Mouse (Mus musculus): ENCODE data around the gene Prkca. TPM values are rescaled to one million over a fixed set of nuclear protein-coding genes. Genes with fewer than 3 reads are reported as not detected.

Prkca gene
- total and polyA plus RNA-seq, 3 experiments: 15.3 to 30.9 (median 19.9) TPM

DNA sequence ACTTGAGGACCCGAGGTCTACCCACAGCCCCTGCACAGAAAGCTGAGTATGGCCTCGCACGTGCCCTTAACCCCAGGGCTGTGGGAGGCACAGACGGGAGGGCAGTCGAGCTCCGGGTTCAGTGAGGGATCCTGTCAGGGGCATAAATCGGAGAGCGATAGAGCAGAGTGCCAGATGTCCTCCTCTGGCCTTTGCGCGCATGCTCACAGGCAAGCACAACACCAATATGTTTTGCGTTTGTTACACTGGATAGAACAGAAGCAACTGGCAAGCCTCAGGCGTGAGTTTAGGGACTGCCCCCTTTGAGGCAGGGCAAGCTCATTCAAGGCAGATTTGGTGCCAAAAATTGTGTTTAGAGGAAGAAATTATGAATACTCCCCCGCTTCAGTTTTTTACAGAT, 375.6 kb downstream of the Prkca start:
- Histone ChIP-seq H3K79me2 (ENCODE audit: control insufficient read depth, insufficient read depth, low read length, poor library complexity) (no peaks in the 10 kb centered on the region), H3K4me1 (ENCODE audit: control insufficient read depth in 1 of 2, insufficient read depth in 2 of 2, low read length in 2 of 2) (no peaks in the 10 kb centered on the region), H3K9ac (ENCODE audit: control insufficient read depth, low read depth, low read length, poor library complexity, severe bottlenecking) (no peak overlapping the region), H3K27ac (ENCODE audit: control insufficient read depth, low read depth, low read length) (no peak overlapping the region), H3K9me3 (replicated peaks; ENCODE audit: insufficient read depth, low read length) (no peaks in the 10 kb centered on the region), H3K4me3 (ENCODE audit: control insufficient read depth in 1 of 2, insufficient read depth in 1 of 2, low read depth in 2 of 2, low read length in 2 of 2) (no peak overlapping the region), H3K36me3 (ENCODE audit: control insufficient read depth in 1 of 2, insufficient read depth in 2 of 2, low read length in 2 of 2) (no peaks in the 10 kb centered on the region), H3K27me3 (ENCODE audit: control insufficient read depth in 1 of 2, insufficient read depth in 2 of 2, low read length in 2 of 2) (no peaks in the 10 kb centered on the region)
- no peak for DNase-seq (ENCODE audit: low read depth, low spot score)
- TF ChIP-seq TBP (IDR thresholded peaks at IDR 0.05; ENCODE audit: low read depth, low read length) (no peak), MAFK (IDR thresholded peaks at IDR 0.05; ENCODE audit: borderline replicate concordance, low read depth, low read length) (no peak), RCOR1 (IDR thresholded peaks at IDR 0.05; ENCODE audit: low read depth, low read length) (no peak)

DNA sequence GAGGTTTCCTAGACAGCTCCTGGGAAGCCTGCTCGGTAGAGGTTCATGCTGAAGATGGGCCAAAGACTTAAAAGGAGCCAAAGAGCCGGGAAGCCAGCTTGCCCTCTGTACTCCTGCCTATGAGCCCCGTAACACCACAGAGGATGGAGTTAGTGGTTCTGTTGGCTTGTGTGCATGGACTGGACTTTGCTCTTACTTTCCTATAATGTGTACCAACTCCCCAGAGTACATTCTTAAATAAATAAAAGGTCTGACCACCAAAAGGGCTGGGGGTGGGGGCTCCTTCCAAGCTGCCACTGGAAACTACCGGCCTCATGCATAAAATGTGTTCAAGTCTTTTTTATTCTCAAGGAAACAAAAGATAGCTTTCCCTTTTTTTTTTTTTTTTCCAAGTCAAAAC, 377.5 kb downstream of the Prkca start:
- H3K4me1 ChIP-seq (ENCODE audit: control insufficient read depth in 1 of 2, insufficient read depth in 2 of 2, low read length in 2 of 2): no peaks in the 10 kb centered on the region
- H3K9ac ChIP-seq (ENCODE audit: control insufficient read depth, low read depth, low read length, poor library complexity, severe bottlenecking): no peak overlapping the region
- H3K27me3 ChIP-seq (ENCODE audit: control insufficient read depth in 1 of 2, insufficient read depth in 2 of 2, low read length in 2 of 2): no peaks in the 10 kb centered on the region
- no peak overlapping the region for H3K4me3 ChIP-seq (ENCODE audit: control insufficient read depth in 1 of 2, insufficient read depth in 1 of 2, low read depth in 2 of 2, low read length in 2 of 2)
- no peaks in the 10 kb centered on the region for H3K9me3 ChIP-seq (replicated peaks; ENCODE audit: insufficient read depth, low read length)
- H3K36me3 ChIP-seq (ENCODE audit: control insufficient read depth in 1 of 2, insufficient read depth in 2 of 2, low read length in 2 of 2): no peaks in the 10 kb centered on the region
- no peaks in the 10 kb centered on the region for H3K79me2 ChIP-seq (ENCODE audit: control insufficient read depth, insufficient read depth, low read length, poor library complexity)
- TF ChIP-seq KAT2A (conservative IDR thresholded peaks at IDR 0.05; ENCODE audit: low read depth, low read length) (no peak), RCOR1 (IDR thresholded peaks at IDR 0.05; ENCODE audit: low read depth, low read length) (no peak), SMC3 (IDR thresholded peaks at IDR 0.05; ENCODE audit: low read depth, low read length) (no peak), CTCF (IDR thresholded peaks at IDR 0.05 in 2 of 3, conservative IDR thresholded peaks at IDR 0.05 in 1 of 3; ENCODE audit: control insufficient read depth in 1 of 3, insufficient read depth in 1 of 3, low read depth in 2 of 3, low read length in 3 of 3, poor library complexity in 1 of 3, severe bottlenecking in 1 of 3) (no peak), JUND (IDR thresholded peaks at IDR 0.05; ENCODE audit: low read depth, low read length) (no peak), ETS1 (IDR thresholded peaks at IDR 0.05; ENCODE audit: low read depth, low read length) (no peak), MAZ (IDR thresholded peaks at IDR 0.05; ENCODE audit: low read depth, low read length) (no peak), E2F4 (IDR thresholded peaks at IDR 0.05; ENCODE audit: borderline replicate concordance, low read depth, low read length) (no peak), MYC (IDR thresholded peaks at IDR 0.05; ENCODE audit: low read depth, low read length) (no peak), BHLHE40 (IDR thresholded peaks at IDR 0.05; ENCODE audit: borderline replicate concordance, low read depth, low read length) (no peak), GABPA (IDR thresholded peaks at IDR 0.05; ENCODE audit: low read depth, low read length) (no peak), MEF2A (IDR thresholded peaks at IDR 0.05; ENCODE audit: extremely low read depth, insufficient replicate concordance, low read depth, low read length, poor library complexity, severe bottlenecking) (no peak), RAD21 (IDR thresholded peaks at IDR 0.05; ENCODE audit: low read depth, low read length) (no peak)
- no peak overlapping the region for H3K27ac ChIP-seq (ENCODE audit: control insufficient read depth, low read depth, low read length)
- DNase-seq (ENCODE audit: low read depth, low spot score): no peak

GRCm38 (mm10) chr11:107965449-107965848, 378.3 kb downstream of the Prkca start:
- no peak for DNase-seq (ENCODE audit: low read depth, low spot score)
- H3K9ac ChIP-seq (ENCODE audit: control insufficient read depth, low read depth, low read length, poor library complexity, severe bottlenecking): no peak overlapping the region
- H3K79me2 ChIP-seq (ENCODE audit: control insufficient read depth, insufficient read depth, low read length, poor library complexity): no peaks in the 10 kb centered on the region
- no peak overlapping the region for H3K4me3 ChIP-seq (ENCODE audit: control insufficient read depth in 1 of 2, insufficient read depth in 1 of 2, low read depth in 2 of 2, low read length in 2 of 2)
- no peaks in the 10 kb centered on the region; a peak in 1 of 4 replicates for H3K36me3 ChIP-seq (ENCODE audit: control insufficient read depth in 1 of 2, insufficient read depth in 2 of 2, low read length in 2 of 2)
- no peak overlapping the region for H3K27ac ChIP-seq (ENCODE audit: control insufficient read depth, low read depth, low read length)
- TF ChIP-seq SMC3 (IDR thresholded peaks at IDR 0.05; ENCODE audit: low read depth, low read length) (no peak), SIN3A (IDR thresholded peaks at IDR 0.05; ENCODE audit: low read length) (no peak), TCF12 (IDR thresholded peaks at IDR 0.05; ENCODE audit: low read depth, low read length) (no peak), MAX (IDR thresholded peaks at IDR 0.05; ENCODE audit: low read length) (no peak), MAZ (IDR thresholded peaks at IDR 0.05; ENCODE audit: low read depth, low read length) (no peak), RAD21 (IDR thresholded peaks at IDR 0.05; ENCODE audit: low read depth, low read length) (no peak), ETS1 (IDR thresholded peaks at IDR 0.05; ENCODE audit: low read depth, low read length) (no peak), USF1 (IDR thresholded peaks at IDR 0.05; ENCODE audit: low read depth, low read length) (no peak), POLR2AphosphoS5 (IDR thresholded peaks at IDR 0.05; ENCODE audit: borderline replicate concordance, low read depth, low read length) (no peak), ZNF384 (IDR thresholded peaks at IDR 0.05; ENCODE audit: low read depth, low read length) (no peak), MYB (IDR thresholded peaks at IDR 0.05; ENCODE audit: low read depth, low read length) (no peak), EP300 (IDR thresholded peaks at IDR 0.05; ENCODE audit: low read depth in 1 of 2, low read length in 2 of 2) (no peak), RCOR1 (IDR thresholded peaks at IDR 0.05; ENCODE audit: low read depth, low read length) (no peak), CHD1 (IDR thresholded peaks at IDR 0.05; ENCODE audit: low read depth, low read length) (no peak), POLR2A (IDR thresholded peaks at IDR 0.05; ENCODE audit: control insufficient read depth in 1 of 2, insufficient read depth in 1 of 2, low read depth in 1 of 2, low read length in 2 of 2, poor library complexity in 1 of 2) (no peak), MYC (IDR thresholded peaks at IDR 0.05; ENCODE audit: low read depth, low read length) (no peak), GABPA (IDR thresholded peaks at IDR 0.05; ENCODE audit: low read depth, low read length) (no peak), BHLHE40 (IDR thresholded peaks at IDR 0.05; ENCODE audit: borderline replicate concordance, low read depth, low read length) (no peak)
- no peaks in the 10 kb centered on the region for H3K27me3 ChIP-seq (ENCODE audit: control insufficient read depth in 1 of 2, insufficient read depth in 2 of 2, low read length in 2 of 2)
- no peaks in the 10 kb centered on the region for H3K4me1 ChIP-seq (ENCODE audit: control insufficient read depth in 1 of 2, insufficient read depth in 2 of 2, low read length in 2 of 2)
- H3K9me3 ChIP-seq (replicated peaks; ENCODE audit: insufficient read depth, low read length): no peaks in the 10 kb centered on the region

Measured in MEL (cell line).